Mouse (Mus musculus) forebrain, embryonic 13.5 days (tissue): ENCODE measurements at regions not wholly inside any gene's neighbourhood (a gene's known extent, or its start where the extent isn't known, plus 50 kb on each side); places are given as distances from the start of the nearest gene placed in this dataset.

Experiments used
- ATAC-seq: fragments of 200-750 bp; cut with Nextera tagmentation; 2 replicates; pipeline ENCODE4 v1.8.0; 2017
- H3K27ac ChIP-seq: fragments of 300-500 bp; sonication (generic); 2 replicates; pipeline ENCODE4 v1.5.1; 2015; ENCODE audit warnings: inconsistent platforms, mild to moderate bottlenecking, moderate library complexity
- H3K27me3 ChIP-seq: fragments of 300-500 bp; sonication (generic); 2 replicates; pipeline ENCODE4 v1.6.1; 2015; ENCODE audit warnings: mild to moderate bottlenecking, inconsistent platforms
- H3K36me3 ChIP-seq: fragments of 300-500 bp; sonication (generic); 2 replicates; pipeline ENCODE4 v1.6.1; 2015; ENCODE audit warnings: mild to moderate bottlenecking, inconsistent platforms; ENCODE audit not compliant: poor library complexity, severe bottlenecking
- H3K4me1 ChIP-seq: fragments of 300-500 bp; sonication (generic); 2 replicates; pipeline ENCODE4 v1.6.1; 2015; ENCODE audit warnings: inconsistent platforms
- H3K4me2 ChIP-seq: fragments of 300-500 bp; sonication (generic); 2 replicates; pipeline ENCODE4 v1.6.1; 2015; ENCODE audit warnings: inconsistent platforms, mild to moderate bottlenecking, moderate library complexity
- H3K4me3 ChIP-seq: fragments of 300-500 bp; sonication (generic); 2 replicates; pipeline ENCODE4 v1.5.1; 2015; ENCODE audit warnings: mild to moderate bottlenecking, inconsistent platforms
- H3K9ac ChIP-seq: fragments of 300-500 bp; sonication (generic); 2 replicates; pipeline ENCODE4 v1.6.1; 2015; ENCODE audit warnings: mild to moderate bottlenecking, inconsistent platforms
- H3K9me3 ChIP-seq: fragments of 300-500 bp; sonication (generic); replicated peaks from 2 replicates; pipeline ENCODE4 v1.6.1; 2016; ENCODE audit warnings: inconsistent platforms
- WGBS: fragments of 180-500 bp; shearing (Covaris S2); methylation state at CpG from one replicate; pipeline ENCODE4 v1.1.7; 2015; 5-methylcytosine and 5-hydroxymethylcytosine counted together

DNA sequence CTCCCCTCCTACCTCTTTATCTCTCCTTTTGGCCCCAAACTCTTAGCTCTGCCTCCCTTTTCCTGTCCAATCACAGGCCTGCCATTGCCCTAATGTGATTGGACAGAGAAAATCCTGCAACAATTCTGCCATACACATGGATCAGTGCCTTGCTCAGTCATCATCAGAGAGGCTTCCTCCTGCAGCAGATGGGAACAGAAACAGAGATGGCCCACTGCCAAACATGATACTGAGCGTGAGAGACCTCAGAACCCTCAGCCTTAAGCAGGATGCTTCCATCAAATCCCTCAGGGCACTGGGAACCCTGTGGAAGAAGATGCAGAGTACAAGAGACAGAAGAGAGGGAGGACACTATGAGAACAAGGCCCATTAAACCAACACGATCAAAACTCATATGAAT lies 62.8 kb upstream of the Cacna2d3 start:
- Histone ChIP-seq H3K9me3 (no peaks in the 10 kb centered on the region), H3K36me3 (no peaks in the 10 kb centered on the region), H3K4me1 (no peaks in the 10 kb centered on the region), H3K9ac (no peak overlapping the region), H3K27me3 (no peaks in the 10 kb centered on the region), H3K27ac (no peak overlapping the region), H3K4me3 (no peak overlapping the region), H3K4me2 (no peak overlapping the region)
- WGBS, result 83% methylated on average over 2 of the region's 2 CpGs
- no peak for ATAC-seq

DNA sequence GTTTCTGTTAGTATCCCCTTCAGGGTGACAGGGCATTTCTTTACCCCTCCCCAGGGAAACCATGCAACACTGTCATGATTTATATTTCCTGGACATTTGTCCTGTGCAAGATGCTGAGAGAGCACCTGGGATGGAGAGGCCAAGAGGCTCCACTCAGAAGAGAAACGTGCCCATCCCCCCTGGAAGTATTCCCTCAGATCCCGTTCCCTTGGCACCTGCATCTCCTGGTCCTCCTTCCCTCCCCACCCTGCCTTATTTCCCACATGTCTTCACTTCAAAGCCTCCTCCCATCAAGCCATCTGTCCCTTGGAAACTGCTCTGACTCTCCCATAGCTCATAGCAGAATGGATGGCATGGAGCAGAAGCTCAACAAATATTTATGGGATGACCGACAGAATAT lies 64.8 kb upstream of the Cacna2d3 start:
- no peak overlapping the region for H3K27ac ChIP-seq
- H3K36me3 ChIP-seq, result no peaks in the 10 kb centered on the region
- no peak overlapping the region for H3K9ac ChIP-seq
- H3K4me3 ChIP-seq, result no peak overlapping the region
- H3K27me3 ChIP-seq, result no peaks in the 10 kb centered on the region
- no peak overlapping the region for H3K4me2 ChIP-seq
- 83% methylated on average over 3 of the region's 3 CpGs for WGBS
- no peak for ATAC-seq
- H3K4me1 ChIP-seq, result no peaks in the 10 kb centered on the region
- H3K9me3 ChIP-seq, result no peaks in the 10 kb centered on the region

DNA sequence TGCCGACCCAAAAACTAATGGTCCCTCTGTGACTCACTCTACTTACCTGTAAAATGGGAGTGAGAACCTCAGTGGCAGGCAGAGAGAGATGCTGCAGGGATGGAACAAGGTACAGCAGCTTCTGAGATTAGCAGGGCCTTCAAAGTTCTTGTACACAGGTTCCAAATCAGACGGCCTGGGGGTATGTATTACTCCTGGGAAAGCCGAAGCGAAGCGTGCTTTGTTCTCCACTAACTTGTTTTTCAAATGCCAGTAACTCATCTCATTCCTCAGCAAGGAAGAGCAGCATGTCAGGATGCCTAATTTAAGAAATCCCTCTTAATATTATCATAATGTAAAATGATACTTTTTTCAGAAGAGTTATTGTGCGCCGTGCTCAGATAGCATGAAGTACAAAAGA lies 66.1 kb upstream of the Cacna2d3 start:
- H3K9ac ChIP-seq, result no peak overlapping the region
- no peak overlapping the region for H3K4me2 ChIP-seq
- 78% methylated on average over 7 of the region's 7 CpGs for WGBS
- no peaks in the 10 kb centered on the region for H3K36me3 ChIP-seq
- no peak overlapping the region for H3K27ac ChIP-seq
- no peaks in the 10 kb centered on the region for H3K27me3 ChIP-seq
- H3K4me3 ChIP-seq, result no peak overlapping the region
- no peak for ATAC-seq
- H3K4me1 ChIP-seq, result no peaks in the 10 kb centered on the region
- H3K9me3 ChIP-seq, result no peaks in the 10 kb centered on the region

DNA sequence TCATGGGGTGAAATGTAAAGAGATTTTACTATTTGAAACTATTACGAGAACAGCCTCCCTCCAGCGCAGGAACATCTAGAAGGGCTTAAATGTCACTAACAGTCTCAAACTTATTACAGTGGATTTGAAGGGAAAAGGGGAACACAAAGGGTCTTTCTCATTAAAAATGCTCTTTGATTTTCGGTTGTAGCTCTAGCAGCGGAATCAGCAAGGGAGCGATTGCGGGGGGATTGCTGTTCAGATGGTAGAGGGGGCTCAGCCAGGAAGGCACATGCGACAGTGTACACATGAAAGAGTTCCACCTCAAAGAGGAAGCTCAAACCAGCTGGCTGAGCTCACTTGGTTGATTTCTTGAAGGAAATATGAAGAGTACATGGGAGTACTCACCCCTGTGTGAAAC lies 66.7 kb upstream of the Cacna2d3 start:
- no peaks in the 10 kb centered on the region for H3K4me1 ChIP-seq
- no peaks in the 10 kb centered on the region for H3K27me3 ChIP-seq
- H3K9ac ChIP-seq, result no peak overlapping the region
- no peak overlapping the region for H3K27ac ChIP-seq
- no peaks in the 10 kb centered on the region for H3K36me3 ChIP-seq
- no peak for ATAC-seq
- WGBS, result 73% methylated on average over 7 of the region's 7 CpGs
- H3K9me3 ChIP-seq, result no peaks in the 10 kb centered on the region
- H3K4me3 ChIP-seq, result no peak overlapping the region
- H3K4me2 ChIP-seq, result no peak overlapping the region

DNA sequence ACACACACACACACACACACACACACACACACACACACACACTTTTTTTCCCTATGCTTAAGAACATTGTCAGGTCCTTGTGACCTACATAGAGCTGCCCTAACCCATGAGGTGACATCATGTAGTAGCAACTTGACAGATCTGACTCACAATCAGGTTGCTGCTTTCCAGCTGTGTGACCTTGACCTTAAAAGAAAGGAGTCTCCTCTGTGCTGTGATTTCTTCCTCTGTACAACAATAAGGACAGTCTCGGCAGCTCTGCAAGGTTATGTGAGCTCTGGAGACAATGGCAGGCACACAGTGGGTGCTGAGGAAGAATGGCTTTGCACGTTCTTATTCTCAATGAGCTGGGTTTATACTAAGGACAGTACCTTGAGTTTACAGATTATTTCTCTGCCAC lies 73.7 kb upstream of the Cacna2d3 start:
- Histone ChIP-seq H3K27ac (no peak overlapping the region), H3K4me2 (no peak overlapping the region), H3K27me3 (no peaks in the 10 kb centered on the region), H3K9ac (no peak overlapping the region), H3K4me1 (no peaks in the 10 kb centered on the region; the same call in 1 of the 2 replicates), H3K36me3 (no peaks in the 10 kb centered on the region), H3K4me3 (no peak overlapping the region), H3K9me3 (no peaks in the 10 kb centered on the region)
- WGBS, result 24% methylated on average over 2 of the region's 2 CpGs
- ATAC-seq, result no peak

DNA sequence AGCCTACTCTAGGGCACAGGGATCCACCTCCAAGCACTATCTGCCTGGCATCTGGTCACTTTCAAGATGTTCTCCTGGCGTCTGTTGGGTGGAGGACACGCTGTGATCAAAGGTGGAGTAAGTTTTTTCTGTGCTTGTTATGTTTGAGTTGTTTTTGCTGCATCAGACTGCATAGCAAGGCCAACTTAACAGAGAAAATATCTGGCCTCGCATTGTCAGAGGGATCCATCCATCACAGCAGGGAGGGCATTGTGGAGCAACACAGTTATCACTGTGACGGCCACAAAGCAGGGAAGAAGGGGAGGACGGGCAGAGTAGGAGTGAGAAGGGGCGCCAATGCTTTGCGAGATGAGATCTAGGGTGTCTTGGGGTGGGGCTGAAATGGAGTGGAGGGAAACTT lies 74.7 kb upstream of the Cacna2d3 start:
- WGBS, result 81% methylated on average over 7 of the region's 7 CpGs
- H3K4me1 ChIP-seq, result no peaks in the 10 kb centered on the region; the same call in 1 of the 2 replicates

DNA sequence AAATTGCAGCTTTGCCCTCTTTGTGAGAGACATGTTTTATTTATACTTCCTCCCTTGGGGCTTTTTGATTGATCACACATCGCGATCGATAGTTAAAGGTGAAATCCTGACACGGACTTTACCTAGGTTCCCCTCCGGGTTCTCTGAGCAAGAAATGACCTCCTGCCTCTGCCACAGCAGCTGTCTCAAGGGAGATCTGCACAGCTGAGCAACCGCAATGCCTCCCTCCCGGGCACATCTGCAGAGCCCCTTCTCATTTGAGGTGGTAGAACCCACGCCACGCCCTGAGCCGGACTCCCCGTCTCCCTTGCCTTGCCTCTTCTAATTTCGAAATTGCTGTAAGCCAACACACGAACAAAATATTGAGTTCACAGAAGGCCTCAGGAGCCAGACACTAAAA lies 78.2 kb upstream of the Cacna2d3 start:
- Histone ChIP-seq H3K4me3 (no peak overlapping the region), H3K9me3 (no peaks in the 10 kb centered on the region), H3K4me1 (no peaks in the 10 kb centered on the region; the same call in 1 of the 2 replicates), H3K36me3 (no peaks in the 10 kb centered on the region), H3K27me3 (no peaks in the 10 kb centered on the region), H3K27ac (no peak overlapping the region), H3K9ac (no peak overlapping the region), H3K4me2 (no peak overlapping the region)
- 83% methylated on average over 13 of the region's 13 CpGs for whole genome bisulfite sequencing
- no peak for ATAC-seq

More for the DNA sequence above, 74.7 kb upstream of the Cacna2d3 start:
- Histone ChIP-seq H3K9ac (no peak overlapping the region), H3K4me3 (no peak overlapping the region), H3K4me2 (no peak overlapping the region), H3K27ac (no peak overlapping the region), H3K27me3 (no peaks in the 10 kb centered on the region), H3K9me3 (no peaks in the 10 kb centered on the region), H3K36me3 (no peaks in the 10 kb centered on the region)
- no peak for ATAC-seq

DNA sequence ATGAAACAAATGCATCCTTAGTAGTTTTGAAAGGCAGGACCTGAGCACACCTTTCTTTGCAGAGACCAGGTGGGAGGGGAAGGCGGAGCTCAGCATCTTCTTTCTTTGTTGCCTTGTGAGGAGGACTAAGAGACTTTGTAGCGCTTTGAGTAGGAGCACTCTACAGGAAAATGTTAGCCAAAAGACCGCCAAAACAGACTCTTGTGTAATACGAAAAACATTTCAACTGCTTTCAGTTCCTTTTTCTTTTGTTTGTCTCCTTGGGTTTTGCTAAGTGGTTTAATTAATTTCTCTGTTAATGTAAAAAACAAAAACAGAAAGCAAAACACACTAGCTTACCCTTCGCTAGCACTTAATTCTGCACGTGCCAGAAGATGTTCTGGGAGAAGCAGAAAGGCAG lies 83.6 kb upstream of the Cacna2d3 start:
- Histone ChIP-seq H3K9me3 (no peaks in the 10 kb centered on the region), H3K4me3 (no peak overlapping the region), H3K9ac (no peak overlapping the region), H3K27me3 (no peaks in the 10 kb centered on the region), H3K4me1 (peaks cover 7% of the 10 kb centered on the region; the same call in 1 of the 2 replicates), H3K36me3 (no peaks in the 10 kb centered on the region), H3K27ac (no peak overlapping the region), H3K4me2 (no peak overlapping the region)
- ATAC-seq, result no peak
- WGBS, result 82% methylated on average over 6 of the region's 6 CpGs

DNA sequence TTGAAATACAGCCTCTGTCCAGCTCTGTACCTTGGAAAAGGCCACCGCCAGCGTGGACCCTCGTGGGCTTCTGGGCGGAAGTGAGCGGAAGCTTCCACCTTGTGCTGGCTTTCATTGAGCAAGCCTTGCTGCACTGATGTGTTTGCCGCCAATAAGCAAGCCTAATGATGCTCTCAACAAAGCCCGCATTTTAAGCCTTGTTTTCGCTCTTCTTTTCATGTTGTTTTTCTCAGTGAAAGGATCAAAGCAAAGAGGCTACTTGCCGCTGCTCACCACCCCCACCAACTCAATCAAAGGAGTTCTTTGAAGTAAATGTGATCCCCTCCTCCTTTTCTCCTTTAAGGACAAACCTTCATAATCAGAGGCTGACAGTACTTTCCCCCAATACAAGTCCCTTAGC lies 86.2 kb upstream of the Cacna2d3 start:
- peaks cover 7% of the 10 kb centered on the region; the same call in 1 of the 2 replicates for H3K4me1 ChIP-seq
- H3K9ac ChIP-seq, result no peak overlapping the region
- peak overlapping the region; percentile 28 for H3K4me2 ChIP-seq
- no peak overlapping the region for H3K4me3 ChIP-seq
- H3K27ac ChIP-seq, result no peak overlapping the region
- no peak for ATAC-seq
- no peaks in the 10 kb centered on the region for H3K27me3 ChIP-seq
- no peaks in the 10 kb centered on the region for H3K36me3 ChIP-seq
- H3K9me3 ChIP-seq, result no peaks in the 10 kb centered on the region
- 17% methylated on average over 9 of the region's 9 CpGs for WGBS

DNA sequence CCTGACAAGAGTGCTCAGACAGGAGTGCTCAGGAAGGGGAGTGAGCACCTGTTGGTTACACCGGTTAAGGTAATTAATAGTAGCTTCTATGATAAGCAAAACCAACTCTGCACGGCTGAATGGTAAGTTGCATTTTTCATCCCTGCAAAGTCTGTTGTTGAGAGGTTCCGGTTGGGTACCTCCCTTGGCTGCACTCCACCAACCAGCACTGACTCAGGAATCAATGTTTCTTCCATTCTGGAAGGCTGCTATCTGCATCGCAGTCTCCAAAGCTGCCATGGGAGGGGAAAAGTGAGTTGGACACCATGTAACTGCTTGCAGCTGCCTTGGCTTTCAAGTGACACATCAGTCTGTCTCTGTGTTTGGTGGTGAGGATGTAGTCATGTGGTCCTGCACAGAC lies 93.0 kb upstream of the Cacna2d3 start:
- Histone ChIP-seq H3K27ac (no peak overlapping the region), H3K4me3 (no peak overlapping the region), H3K36me3 (no peaks in the 10 kb centered on the region), H3K9ac (no peak overlapping the region), H3K4me2 (no peak overlapping the region), H3K27me3 (no peaks in the 10 kb centered on the region), H3K4me1 (no peaks in the 10 kb centered on the region), H3K9me3 (no peaks in the 10 kb centered on the region)
- no peak for ATAC-seq
- 84% methylated on average over 4 of the region's 4 CpGs for WGBS

DNA sequence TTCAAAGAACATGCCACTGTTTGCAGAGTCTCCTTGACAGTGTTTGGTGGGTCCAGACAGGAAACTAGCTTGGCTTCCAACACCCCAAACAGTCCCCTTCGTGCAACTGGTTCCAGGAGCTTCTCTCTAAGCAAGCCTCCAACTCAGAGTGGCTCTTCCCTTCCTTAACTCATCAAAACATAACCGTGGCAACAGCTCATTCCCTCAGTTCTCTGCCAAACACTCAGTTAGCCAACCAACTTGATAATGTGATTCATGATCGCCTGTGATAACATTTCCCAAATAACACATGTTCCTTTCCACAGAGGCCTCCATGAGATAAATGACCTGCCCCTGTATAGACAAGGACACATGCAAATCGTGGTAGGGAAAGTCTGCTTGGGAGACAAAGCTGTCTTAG lies 95.9 kb upstream of the Cacna2d3 start:
- Histone ChIP-seq H3K27me3 (no peaks in the 10 kb centered on the region), H3K36me3 (no peaks in the 10 kb centered on the region), H3K4me2 (no peak overlapping the region), H3K4me3 (no peak overlapping the region), H3K9me3 (no peaks in the 10 kb centered on the region), H3K9ac (no peak overlapping the region), H3K4me1 (no peaks in the 10 kb centered on the region), H3K27ac (no peak overlapping the region)
- ATAC-seq, result no peak
- 80% methylated on average over 4 of the region's 4 CpGs for WGBS

DNA sequence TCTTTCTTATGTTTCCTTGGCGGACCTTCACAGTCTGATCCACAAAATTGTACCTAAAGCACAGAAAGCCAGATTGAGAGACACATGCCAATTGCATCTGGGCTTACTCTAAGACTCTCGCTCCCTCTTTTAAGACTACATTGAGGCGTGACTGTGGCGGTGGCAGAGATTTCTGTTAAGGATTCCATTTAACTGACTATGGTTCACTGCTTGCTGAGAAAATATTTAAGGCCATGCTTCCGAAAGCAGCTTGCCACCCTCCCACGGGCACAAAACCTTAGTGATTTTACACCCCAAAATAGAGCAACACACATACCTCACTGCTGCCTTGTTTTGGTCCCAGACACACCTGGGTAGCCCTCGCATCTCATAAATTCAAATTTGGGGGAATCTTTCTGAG lies 96.6 kb upstream of the Cacna2d3 start:
- WGBS, result 91% methylated on average over 7 of the region's 7 CpGs
- H3K27me3 ChIP-seq, result no peaks in the 10 kb centered on the region

DNA sequence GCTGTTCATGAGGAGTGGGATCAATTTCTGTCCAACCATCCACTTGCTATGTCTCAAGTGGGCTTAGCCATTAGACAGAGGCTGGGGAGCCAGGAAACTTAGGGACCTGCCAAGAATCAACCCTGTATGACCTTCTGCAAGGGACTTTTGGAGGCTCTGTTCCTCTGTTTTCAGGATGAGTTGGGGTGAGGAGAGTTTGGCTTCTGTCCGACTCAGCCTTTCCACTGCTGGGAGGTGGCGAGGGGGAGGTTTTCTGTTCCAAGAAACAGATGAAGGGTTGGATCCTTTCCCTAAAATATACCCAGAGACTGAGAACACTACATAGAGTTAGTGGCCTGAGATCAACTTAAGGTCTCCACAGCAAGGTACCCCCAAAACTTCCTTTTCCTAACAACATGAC lies 97.1 kb upstream of the Cacna2d3 start:
- Histone ChIP-seq H3K27me3 (no peaks in the 10 kb centered on the region), H3K36me3 (no peaks in the 10 kb centered on the region), H3K9me3 (no peaks in the 10 kb centered on the region), H3K4me3 (no peak overlapping the region), H3K9ac (no peak overlapping the region), H3K4me1 (no peaks in the 10 kb centered on the region), H3K27ac (no peak overlapping the region), H3K4me2 (no peak overlapping the region)
- ATAC-seq, result no peak
- 86% methylated on average over 2 of the region's 2 CpGs for WGBS

More for the DNA sequence above, 96.6 kb upstream of the Cacna2d3 start:
- no peak for ATAC-seq
- H3K4me1 ChIP-seq, result no peaks in the 10 kb centered on the region
- H3K36me3 ChIP-seq, result no peaks in the 10 kb centered on the region
- H3K4me3 ChIP-seq, result no peak overlapping the region
- no peak overlapping the region for H3K9ac ChIP-seq
- no peak overlapping the region for H3K27ac ChIP-seq
- no peak overlapping the region for H3K4me2 ChIP-seq
- H3K9me3 ChIP-seq, result no peaks in the 10 kb centered on the region
